In the genomic region with DNA sequence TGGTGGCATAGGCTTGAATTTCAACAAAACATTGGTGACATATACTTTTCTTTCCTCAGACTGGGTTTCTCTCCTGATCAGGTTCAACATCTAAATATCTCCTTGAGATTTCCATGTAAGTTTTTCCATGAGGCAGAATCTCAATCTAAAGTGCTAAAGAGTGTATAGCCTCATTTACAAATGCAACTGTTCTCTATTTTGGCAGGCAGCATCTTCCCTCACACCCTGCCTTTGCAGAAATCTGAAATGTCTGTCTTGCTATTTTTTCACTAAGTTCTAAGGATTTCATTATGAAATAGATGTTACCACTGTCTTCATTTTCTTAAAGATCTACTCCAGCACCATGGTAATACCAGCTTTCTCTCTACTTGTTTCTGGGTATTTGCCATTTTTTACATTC, we compare ENCODE assay signal across 21 mouse cellular contexts.
DNase-seq lines count a peak whose midpoint lies in the region; ATAC-seq lines count a peak whose summit lies in the region.
"Had no signal": no experiment of that assay in that cellular context is flagged by ENCODE, and none has a peak within 500 bp of the region (broad histone marks: within the 10 kb centered on the region; RNA-seq: fewer than 3 reads in every experiment).

No protein-coding gene starts in this region.

- ATAC-seq in frontal cortex, adult (ENCODE audit: low TSS enrichment): peak; percentile 99
- ATAC-seq: activated CD4-positive, CD25-positive, alpha-beta regulatory T cell, adult 4 months; CD4-positive, CD25-positive, alpha-beta regulatory T cell, adult 4 months; Patski had no signal

- no peak for DNase-seq in frontal cortex, postnatal 14 days (ENCODE audit: low spot score in 2 of 2)
- peak; percentile 5 for DNase-seq in right cerebral cortex, adult 18-20 months
- DNase-seq in right cerebral cortex, adult 2 months (ENCODE audit: low spot score in 2 of 2): no peak
- DNase-seq in brain, adult 2 months (ENCODE audit: low read depth, low spot score): peak; percentile 68
- peak; percentile 62 for DNase-seq in telencephalon, adult 2 months (ENCODE audit: low read depth, low spot score)
- DNase-seq in thymus, postnatal 14 days: no peak
- DNase-seq in embryo, embryonic 10.5 days (ENCODE audit: low spot score): no peak
- DNase-seq: adrenal gland, adult 2 months; adrenal gland, adult 8-10 months; adrenal gland, postnatal 10 days; adrenal gland, postnatal 14 days; adrenal gland, postnatal 25 days; adrenal gland, postnatal 36 days; B cell, adult 2 months; cerebellum, adult 11 months; cerebellum, adult 11-12 months; cerebellum, adult 18-20 months had no signal

Comparison
In these comparisons a context has a peak if more than half of its experiments do, and no peak if none do; other contexts are left out.
1. DNase-seq: peak in right cerebral cortex, adult 18-20 months (single experiment), brain, adult 2 months (single experiment) and telencephalon, adult 2 months (single experiment); none in frontal cortex, postnatal 14 days (0 of 2), right cerebral cortex, adult 2 months (0 of 2), thymus, postnatal 14 days (single experiment) and embryo, embryonic 10.5 days (single experiment).